Comparison of ENCODE assay signal across 9 mouse cellular contexts in the genomic region with DNA sequence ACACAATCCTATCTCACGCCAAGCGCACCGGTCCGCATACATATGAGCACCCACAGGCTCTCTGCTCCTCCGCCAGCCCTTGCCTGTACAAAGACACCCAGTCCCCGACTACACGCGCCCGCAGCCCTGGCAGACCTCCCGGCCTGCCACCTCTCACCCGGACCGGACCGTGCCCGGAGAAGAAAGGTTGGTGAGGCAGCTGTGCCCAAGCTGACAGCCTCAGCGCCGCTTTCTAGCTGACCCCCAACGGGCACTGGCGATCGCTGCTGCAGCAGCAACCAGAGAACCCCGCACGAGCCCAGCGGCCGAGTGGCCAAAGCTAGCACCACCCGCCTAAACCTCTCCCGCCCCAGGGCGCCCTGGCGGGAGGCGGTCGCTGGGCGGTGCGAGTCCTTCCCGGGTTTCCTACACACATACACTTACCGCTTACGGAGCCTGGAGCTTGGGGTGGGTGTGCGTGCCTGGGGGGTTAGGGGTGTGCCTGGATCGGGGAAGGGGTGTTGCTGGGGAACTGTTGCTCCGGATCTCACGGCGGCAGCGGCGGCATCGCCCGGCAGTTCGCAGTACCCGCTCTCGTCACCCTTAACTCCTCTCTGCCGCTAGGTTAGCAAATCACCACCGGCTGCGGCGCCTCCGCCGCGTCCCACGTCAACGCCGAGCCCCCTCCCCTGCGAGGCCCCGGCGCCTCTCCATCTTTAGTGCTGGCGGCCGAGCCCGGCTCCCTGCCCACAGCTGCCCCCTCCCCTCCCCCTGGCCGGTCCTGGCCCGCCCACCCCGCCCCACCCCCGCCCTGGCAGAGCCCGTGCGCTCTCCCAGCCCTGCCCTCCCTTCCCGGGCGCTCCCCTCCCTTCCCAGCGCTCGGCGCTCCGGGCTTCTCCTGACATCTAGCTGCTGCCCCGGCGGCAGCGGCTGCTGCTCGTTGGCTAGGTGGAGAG. TPM values are rescaled to one million over a fixed set of nuclear protein-coding genes. Genes with fewer than 3 reads are reported as not detected.
DNase-seq lines count a peak whose midpoint lies in the region; ATAC-seq and TF ChIP-seq lines count a peak whose summit lies in the region.
"Had no signal": no experiment of that assay in that cellular context is flagged by ENCODE, and none has a peak within 500 bp of the region (broad histone marks: within the 10 kb centered on the region; RNA-seq: fewer than 3 reads in every experiment).

TSS of gene Zbtb16 (minus strand) at position 592 of the 935 bp plus-strand sequence.

- peaks cover 8% of the 10 kb centered on the region for H3K27me3 ChIP-seq in forebrain, embryonic 11.5 days (ENCODE audit: control insufficient read depth, insufficient read depth, low read length)
- peaks cover 92% of the 10 kb centered on the region for H3K27me3 ChIP-seq in heart, embryonic 13.5 days (replicated peaks)
- H3K27me3 ChIP-seq in liver, embryonic 12.5 days (replicated peaks), result peaks cover 100% of the 10 kb centered on the region
- H3K27me3 ChIP-seq: CH12.LX had no signal

- no peaks in the 10 kb centered on the region for H3K9me3 ChIP-seq in forebrain, embryonic 11.5 days (ENCODE audit: control insufficient read depth, low read length)
- H3K9me3 ChIP-seq in heart, embryonic 13.5 days, result no peaks in the 10 kb centered on the region
- H3K9me3 ChIP-seq in liver, embryonic 12.5 days (replicated peaks), result no peaks in the 10 kb centered on the region

- TF ChIP-seq POLR2A in brain, embryonic 14.5 days (IDR thresholded peaks at IDR 0.05; ENCODE audit: borderline replicate concordance, extremely low read depth, insufficient read depth, insufficient read length, poor library complexity, severe bottlenecking), result no peak

- H3K4me1 ChIP-seq in forebrain, embryonic 11.5 days (replicated peaks; ENCODE audit: control insufficient read depth, insufficient read depth, low read length), result peaks cover 12% of the 10 kb centered on the region
- H3K4me1 ChIP-seq in heart, embryonic 13.5 days, result peaks cover 40% of the 10 kb centered on the region
- H3K4me1 ChIP-seq in liver, embryonic 12.5 days, result peaks cover 31% of the 10 kb centered on the region

- peak within 1 kb of the TSS; percentile 57 for H3K9ac ChIP-seq in forebrain, embryonic 11.5 days (ENCODE audit: low read length)
- H3K9ac ChIP-seq in heart, embryonic 13.5 days, result peak within 1 kb of the TSS; percentile 84
- peak within 1 kb of the TSS; percentile 59 for H3K9ac ChIP-seq in liver, embryonic 12.5 days

- TF ChIP-seq CTCF in brain, embryonic 14.5 days (IDR thresholded peaks at IDR 0.05; ENCODE audit: borderline replicate concordance, extremely low read depth, insufficient read depth, insufficient read length), result 0 out of 2 replicates have a peak, but pooled peaks have one; percentile 27

- WGBS in forebrain, embryonic 11.5 days, result under 1% methylated on average over 63 of the region's 78 CpGs
- WGBS in heart, embryonic 13.5 days, result under 1% methylated on average over 69 of the region's 78 CpGs
- WGBS in liver, embryonic 12.5 days (ENCODE audit: insufficient replicate concordance), result 4% methylated on average over 64 of the region's 78 CpGs

- no peaks in the 10 kb centered on the region; the same call in 1 of the 2 replicates for H3K36me3 ChIP-seq in forebrain, embryonic 11.5 days (ENCODE audit: control insufficient read depth, insufficient read depth, low read length)
- H3K36me3 ChIP-seq in heart, embryonic 13.5 days, result no peaks in the 10 kb centered on the region
- H3K36me3 ChIP-seq in liver, embryonic 12.5 days, result no peaks in the 10 kb centered on the region

- peak; percentile 86 for ATAC-seq in forebrain, embryonic 11.5 days (replicated peaks; ENCODE audit: low FRiP score)
- ATAC-seq in heart, embryonic 13.5 days (ENCODE audit: extremely low read depth, insufficient number of reproducible peaks, low FRiP score, low TSS enrichment), result peak; percentile 61; the same call in 1 of the 2 replicates
- peak; percentile 58 for ATAC-seq in liver, embryonic 12.5 days

- H3K4me2 ChIP-seq in forebrain, embryonic 11.5 days (ENCODE audit: low read depth, low read length, severe bottlenecking), result peak within 1 kb of the TSS; percentile 91
- H3K4me2 ChIP-seq in heart, embryonic 13.5 days, result peak within 1 kb of the TSS; percentile 99
- peak within 1 kb of the TSS; percentile 85 for H3K4me2 ChIP-seq in liver, embryonic 12.5 days

- peak; percentile 89 for DNase-seq in 416B (ENCODE audit: low read depth)
- peak; percentile 90 for DNase-seq in brain, embryonic 14.5 days (ENCODE audit: low read depth)
- peak; percentile 95 for DNase-seq in forebrain, embryonic 11.5 days (ENCODE audit: low spot score)
- peak; percentile 73 for DNase-seq in kidney, postnatal 10 days
- peak; percentile 37 to 47 for DNase-seq in natural killer cell, adult 2 months (ENCODE audit: low spot score in 2 of 2)
- peak; percentile 58 for DNase-seq in telencephalon, adult 2 months (ENCODE audit: low read depth, low spot score)

- H3K27ac ChIP-seq in forebrain, embryonic 11.5 days (ENCODE audit: low read depth, low read length), result no peak within 1 kb of the TSS
- H3K27ac ChIP-seq in heart, embryonic 13.5 days (replicated peaks), result 0 out of 2 replicates have a peak within 1 kb of the TSS, but pooled peaks have one; percentile 28
- H3K27ac ChIP-seq in liver, embryonic 12.5 days, result no peak within 1 kb of the TSS

- H3K4me3 ChIP-seq in forebrain, embryonic 11.5 days (ENCODE audit: low read depth, low read length), result peak within 1 kb of the TSS; percentile 56
- peak within 1 kb of the TSS; percentile 64 for H3K4me3 ChIP-seq in heart, embryonic 13.5 days
- peak within 1 kb of the TSS; percentile 61 for H3K4me3 ChIP-seq in liver, embryonic 12.5 days

RNA-seq across cellular contexts. Expression of gene Zbtb16, which starts in this region (rescaled TPM):
- 2.3 and 4.1 TPM in 2 replicates for polyA plus RNA-seq in brain, embryonic 14.5 days (2012; rRNA removed)
- 6.6 TPM in 2 replicates for polyA plus RNA-seq in forebrain, embryonic 11.5 days (2014; fragmentation: Nextera tagmentation; extraction: Ambion mirVana)
- 1.1 TPM in 2 replicates for polyA plus RNA-seq in heart, embryonic 13.5 days (2015; fragmentation: Nextera tagmentation; extraction: Ambion mirVana)
- polyA plus RNA-seq in liver, embryonic 12.5 days (2016; fragmentation: Nextera tagmentation; extraction: Ambion mirVana), result 1.5 and 1.6 TPM in 2 replicates

Comparison
In these comparisons a context has a peak if more than half of its experiments do, and no peak if none do; other contexts are left out.
1. DNase-seq: peak in every context shown above with its lines; median percentile 95 in forebrain, embryonic 11.5 days; 90 in brain, embryonic 14.5 days; 89 in 416B; 73 in kidney, postnatal 10 days; 58 in telencephalon, adult 2 months; 42 in natural killer cell, adult 2 months.